Mouse (Mus musculus) frontal cortex, postnatal 14 days (tissue): ENCODE results near the gene Zmynd10.
"Not testable (repeated sequence)": the region's sequence is repeated elsewhere in the genome, so short reads cannot be mapped to it uniquely, and the experiment has no call there.

Experiments
- DNase-seq, 2 experiments: peaks; one replicate each; pipeline ENCODE4 v3.0.0; 2022; ENCODE audit warnings: low spot score in 2 of 2

The Zmynd10 gene

DNA sequence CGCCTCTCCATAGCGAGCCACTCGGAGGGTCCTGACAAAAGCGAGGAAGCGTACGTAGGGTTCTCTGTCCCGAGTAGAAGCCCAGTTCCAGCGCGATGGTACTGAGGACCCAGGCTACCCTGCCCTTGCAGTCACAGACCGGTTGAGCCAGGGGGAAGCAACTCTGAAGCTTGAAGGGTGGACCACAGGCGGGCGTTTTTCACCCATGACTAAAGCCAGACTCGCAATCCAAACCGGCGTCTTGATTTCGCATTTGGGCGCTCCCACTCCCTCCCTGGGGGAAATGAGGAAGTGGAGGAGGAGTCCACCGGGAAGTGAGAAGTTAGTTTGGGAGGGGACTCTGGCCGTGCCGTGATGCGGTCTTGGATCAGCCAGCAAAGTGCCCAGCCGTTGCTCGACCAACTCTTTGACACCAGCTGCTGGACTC, 7.9 kb downstream of the Zmynd10 start:
- DNase-seq = no peak

DNA sequence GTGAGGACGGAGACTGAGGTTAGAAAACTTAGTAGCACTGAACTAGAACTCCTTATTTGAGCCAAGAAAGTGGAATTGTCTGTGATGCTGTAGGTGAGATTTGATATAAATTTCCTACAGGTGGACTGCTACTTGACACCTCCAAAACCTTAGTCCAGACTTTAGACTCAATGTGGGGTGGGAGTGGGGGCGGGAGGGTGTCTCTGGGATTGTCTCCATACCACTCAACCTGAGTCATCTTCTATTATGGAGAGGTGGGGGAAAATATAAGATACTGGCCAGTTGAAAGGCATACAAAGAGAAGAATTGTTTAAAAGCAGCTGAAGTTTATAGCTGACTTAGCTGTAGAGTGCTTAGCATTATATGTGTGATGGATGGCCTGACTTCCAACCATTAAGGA, 8.6 kb downstream of the Zmynd10 start:
- DNase-seq = no peak

DNA sequence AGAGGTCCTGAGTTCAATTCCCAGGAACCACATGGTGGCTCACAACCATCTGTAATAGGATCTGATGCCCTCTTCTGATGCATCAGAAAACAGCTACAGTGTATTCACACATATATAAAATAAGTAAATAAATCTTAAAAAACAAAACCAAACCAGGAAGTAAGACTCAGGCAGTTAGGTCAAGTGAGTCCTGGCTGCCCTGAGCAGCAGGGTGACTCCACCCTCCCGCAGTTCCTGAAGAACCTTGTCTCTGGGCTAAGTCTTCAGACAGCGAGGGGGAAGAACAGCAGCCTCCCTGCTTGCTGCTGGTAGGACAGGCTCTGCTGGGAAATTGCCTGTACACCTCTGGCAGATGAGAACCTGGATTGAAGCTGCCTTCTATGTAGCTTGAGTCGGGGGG, 9.2 kb downstream of the Zmynd10 start:
- DNase-seq = no peak

DNA sequence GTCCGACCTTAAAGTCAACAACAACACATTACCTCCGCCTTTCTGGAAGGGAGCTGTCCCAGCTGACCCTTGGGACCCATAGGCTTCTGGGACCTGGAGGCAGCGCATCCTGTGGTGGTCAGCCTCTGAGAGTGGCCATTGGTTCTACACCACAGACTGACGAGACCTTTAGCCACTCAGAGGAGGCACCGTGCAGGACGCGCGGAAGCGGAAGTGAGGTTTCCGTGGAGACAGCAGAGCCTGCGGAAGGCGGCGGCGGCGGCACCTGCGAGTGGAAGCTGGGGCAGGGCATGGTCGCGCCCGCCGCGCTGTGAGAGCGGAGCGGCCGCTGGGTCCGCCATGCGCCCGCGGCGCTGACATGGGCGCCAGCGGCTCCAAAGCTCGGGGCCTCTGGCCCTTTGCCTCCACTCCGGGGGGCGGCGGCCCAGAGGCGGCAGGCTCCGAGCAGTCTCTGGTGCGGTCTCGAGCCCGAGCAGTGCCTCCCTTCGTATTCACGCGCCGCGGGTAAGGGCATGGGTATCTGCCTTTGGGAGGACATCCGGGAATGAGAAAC, 16.0 kb downstream of the Zmynd10 start, which contains the start of gene Tusc2:
TSS of gene Tusc2 (plus strand) at position 227 of the 553 bp plus-strand sequence.
- DNase-seq = peak; percentile 92 to 93

DNA sequence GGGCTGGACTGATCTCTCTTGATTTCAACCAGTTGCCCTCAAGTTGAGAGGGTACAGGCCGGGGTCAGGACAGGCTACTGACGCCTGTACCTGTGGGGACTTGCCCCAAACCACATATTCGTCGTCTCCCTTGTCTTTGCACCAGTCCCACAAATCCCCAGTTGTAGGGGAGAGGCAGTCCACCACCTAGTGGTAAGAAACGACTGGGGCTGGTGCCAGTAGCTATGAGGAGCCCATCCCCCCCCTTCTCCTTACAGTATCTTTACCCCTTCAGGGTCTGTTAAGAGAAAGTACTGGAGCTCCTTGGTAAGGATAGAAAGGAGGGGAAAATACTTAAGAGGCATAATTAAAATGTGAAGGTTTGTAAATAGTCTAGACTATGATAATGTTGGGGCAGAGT, 18.5 kb downstream of the Zmynd10 start:
- DNase-seq = not testable (repeated sequence)

DNA sequence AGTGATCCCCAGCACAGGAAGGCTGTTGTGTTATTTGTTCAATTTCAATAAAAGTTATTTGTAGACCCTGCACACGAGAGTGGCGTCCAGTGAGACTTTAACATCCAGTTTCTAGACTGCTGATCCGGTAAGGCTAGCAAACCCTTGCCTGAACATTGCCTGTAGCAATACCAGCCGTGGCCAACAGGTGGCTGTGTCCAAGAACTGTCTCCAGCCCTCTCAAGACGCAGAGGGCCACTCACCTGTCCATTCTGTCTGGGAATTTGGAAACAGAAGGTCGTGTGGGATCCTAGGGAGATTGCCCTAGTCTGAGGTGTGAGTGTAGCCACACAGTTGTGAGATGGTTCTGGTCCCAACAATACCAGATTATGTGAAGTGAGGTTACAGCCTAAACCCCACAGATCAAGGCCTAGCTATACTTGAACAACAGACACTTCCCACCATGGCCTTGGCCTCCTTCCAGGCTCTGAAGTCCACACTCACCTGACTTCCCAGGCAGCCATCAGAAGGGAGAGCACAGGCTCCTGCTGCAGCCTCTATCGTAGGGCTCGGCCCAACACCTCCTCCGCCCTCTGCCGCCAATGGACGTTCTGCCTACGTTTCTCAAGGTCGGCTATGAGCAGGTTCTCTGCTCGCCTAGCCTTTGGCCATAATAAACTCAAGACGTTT, 19.1 kb downstream of the Zmynd10 start:
- DNase-seq = peak in 1 of 2 experiments; percentile 68

DNA sequence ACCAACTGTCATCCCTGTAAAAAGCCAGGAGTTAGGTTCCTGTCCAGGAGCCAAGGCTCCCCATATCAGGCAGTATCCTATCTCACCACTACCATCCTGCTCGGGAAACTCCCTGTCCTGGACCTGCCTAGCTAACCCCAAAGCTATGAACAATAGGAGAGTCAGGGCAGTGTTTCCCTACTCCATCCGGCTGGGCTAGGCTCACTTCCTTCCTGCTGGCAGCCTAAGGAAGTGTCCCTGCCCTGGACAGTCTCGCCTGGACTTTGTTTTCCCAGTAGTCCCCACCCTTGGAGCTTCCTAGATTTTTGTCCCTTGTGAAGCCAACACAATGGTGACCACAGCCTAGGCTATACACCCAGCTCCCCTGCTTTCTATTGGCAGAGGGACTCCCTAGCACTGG, 19.8 kb downstream of the Zmynd10 start:
- no peak for DNase-seq

DNA sequence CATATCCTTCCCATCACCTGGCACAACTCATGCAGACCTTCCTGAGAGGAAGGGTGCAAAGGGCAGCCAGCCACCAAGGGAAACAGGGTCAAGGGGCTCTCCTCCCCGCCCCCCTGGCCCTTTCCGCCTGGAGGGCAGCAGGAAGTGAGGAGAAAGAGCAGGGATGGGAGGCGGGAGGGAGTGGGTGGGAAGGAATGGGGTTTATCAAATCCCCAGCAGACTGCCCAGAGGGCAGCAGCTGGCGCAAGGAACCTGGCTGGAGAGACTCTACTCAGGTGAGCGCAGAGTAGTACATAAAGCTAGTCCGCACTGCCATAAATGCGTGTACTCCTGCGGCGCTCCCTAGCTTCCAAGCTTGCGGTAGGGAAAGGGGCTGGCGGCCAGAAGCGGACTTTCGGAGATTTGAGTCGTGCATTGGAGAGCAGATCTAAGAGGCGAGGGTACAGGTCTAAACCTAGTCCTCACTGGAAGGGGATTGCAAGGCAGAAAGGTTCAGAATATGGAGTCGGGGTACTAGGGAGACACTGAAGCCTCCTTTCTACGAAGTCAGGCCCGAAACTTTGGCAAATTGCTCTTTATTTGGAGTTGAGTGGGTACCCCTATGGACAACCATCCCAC, 20.7 kb downstream of the Zmynd10 start, which contains the start of gene Hyal2:
TSS of gene Hyal2 (plus strand) at position 244 of the 618 bp plus-strand sequence.
- no peak for DNase-seq

DNA sequence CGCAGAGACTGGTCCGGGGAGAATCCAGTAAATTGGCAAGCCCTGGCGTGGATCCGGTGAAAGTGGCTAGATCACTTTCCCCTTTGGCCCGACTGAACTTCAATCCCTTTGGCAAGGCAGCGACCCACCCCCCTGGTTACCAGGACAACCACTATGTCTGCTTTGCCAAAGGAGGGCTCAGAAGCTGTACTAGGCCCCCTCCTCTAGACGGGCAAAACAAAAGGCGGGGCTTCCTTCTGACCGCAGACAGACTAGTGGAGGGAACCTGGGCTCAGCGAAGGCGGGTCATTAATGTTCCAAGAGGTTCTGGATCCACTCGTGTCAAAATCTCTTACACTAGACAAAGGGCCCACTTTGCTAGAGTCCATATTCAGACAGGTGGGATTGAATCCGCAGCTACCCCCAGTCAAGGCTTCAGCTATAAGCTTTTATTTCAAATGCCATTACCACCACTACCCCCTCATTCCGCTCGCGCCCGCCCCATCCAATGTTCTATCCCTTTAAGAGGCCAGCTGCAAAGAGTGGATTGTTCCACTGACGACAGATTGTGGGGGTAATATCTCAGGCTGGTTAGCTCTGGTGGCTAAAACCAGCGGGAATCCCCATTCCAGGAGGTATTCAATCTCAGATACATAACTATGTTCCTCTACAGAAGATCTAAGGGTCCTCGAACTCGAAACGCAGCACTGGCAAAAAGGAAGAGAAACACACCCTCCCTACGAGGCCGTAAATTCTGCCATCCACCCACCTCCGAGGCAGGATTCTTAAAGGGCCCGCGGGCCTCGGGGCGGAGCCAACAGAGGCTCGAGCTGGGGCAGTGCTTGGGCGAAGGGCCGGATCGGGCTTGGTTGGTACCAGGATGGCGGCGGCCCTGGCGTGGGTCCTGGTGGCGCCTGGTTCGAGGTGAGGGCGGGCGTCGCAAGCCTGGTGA, 21.5 kb downstream of the Zmynd10 start:
- DNase-seq = peak; percentile 69 to 73

DNA sequence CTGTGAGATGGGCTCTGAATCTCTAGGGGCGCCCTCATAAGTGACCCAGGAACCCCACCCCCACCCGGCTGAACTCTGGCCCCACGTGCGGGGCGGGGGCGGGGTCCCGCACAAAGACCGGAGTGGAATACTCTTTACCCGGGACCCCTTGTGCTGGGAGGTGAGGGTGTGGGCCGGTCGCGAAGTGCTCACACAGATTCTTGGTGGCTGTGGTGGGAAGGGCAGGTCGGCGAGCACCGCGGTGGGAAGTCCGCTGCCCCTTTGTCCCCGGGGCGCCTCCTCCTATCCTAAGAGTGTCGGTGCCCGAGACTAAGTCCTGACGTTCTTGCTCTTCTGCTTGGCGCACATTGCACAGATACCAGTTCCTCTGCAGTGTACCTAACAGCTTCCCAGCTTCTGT, 22.2 kb downstream of the Zmynd10 start:
- no peak for DNase-seq

DNA sequence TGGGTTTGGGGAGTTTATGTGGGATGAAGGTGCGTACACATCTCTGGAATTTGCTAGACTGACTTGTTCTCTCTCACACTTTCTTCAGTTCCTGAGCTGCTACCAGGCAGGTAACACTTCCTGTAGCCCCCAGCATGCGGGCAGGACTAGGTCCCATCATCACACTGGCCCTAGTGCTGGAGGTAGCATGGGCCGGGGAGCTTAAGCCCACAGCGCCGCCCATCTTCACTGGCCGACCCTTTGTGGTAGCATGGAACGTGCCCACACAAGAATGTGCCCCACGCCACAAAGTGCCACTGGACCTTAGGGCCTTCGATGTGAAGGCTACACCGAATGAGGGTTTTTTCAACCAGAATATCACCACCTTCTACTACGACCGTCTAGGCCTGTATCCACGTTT, 22.9 kb downstream of the Zmynd10 start:
- no peak for DNase-seq

DNA sequence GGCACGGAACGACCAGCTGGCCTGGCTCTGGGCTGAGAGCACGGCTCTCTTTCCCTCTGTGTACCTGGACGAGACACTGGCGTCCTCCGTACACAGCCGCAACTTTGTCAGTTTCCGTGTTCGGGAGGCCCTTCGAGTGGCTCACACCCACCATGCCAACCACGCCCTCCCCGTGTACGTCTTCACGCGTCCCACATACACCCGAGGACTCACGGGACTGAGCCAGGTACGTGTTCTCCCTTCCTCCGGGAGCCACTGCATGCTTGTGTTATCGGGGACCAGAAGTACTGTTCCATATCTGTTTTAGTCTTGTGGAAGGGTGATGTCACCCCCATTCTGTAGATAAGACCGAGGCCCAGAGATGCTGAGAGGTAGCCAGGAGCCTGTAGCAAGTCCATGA, 23.7 kb downstream of the Zmynd10 start:
- DNase-seq = no peak

DNA sequence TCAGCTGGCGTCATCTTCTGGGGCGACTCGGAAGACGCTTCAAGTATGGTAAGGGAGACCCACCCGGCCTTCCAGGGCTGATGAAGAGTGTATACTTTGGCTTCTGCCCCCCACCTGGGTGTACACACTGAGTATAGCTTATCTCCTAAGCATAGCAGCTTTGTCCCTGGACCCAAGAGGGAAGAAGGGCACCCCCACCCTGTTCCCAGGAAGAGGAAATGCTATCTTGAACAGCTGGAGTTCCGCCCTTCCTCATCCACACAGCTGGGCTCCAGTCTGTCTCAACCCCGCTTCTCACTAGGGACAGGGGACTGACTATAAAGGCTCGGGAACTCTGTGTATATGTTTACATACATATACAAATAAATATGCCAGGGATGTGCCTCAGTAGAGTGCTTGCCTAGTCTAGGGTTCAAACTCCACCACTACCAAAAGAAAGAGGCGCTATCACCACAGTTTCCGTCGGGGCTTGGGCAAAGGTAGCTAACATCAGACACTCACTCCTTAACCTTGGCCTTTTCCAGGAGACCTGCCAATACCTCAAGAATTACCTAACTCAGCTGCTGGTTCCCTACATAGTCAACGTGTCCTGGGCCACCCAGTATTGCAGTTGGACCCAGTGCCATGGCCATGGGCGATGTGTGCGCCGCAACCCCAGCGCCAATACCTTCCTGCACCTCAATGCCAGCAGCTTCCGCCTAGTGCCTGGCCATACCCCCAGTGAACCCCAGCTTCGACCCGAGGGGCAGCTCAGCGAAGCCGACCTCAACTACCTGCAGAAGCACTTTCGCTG, 24.6 kb downstream of the Zmynd10 start:
- DNase-seq = no peak

DNA sequence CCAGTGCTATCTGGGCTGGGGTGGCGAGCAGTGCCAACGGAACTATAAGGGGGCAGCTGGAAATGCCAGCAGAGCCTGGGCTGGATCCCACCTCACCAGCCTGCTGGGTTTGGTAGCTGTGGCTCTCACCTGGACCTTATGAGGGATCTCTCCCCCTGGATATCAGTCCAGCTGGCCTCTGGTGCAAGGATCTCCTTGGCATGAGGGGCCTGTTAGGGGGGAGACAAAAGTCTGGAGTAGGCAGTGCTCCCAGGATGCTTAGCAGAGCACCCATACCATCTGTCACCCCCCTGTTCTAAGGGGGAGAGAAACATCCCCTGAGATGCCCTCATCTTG, 25.2 kb downstream of the Zmynd10 start:
- no peak for DNase-seq

DNA sequence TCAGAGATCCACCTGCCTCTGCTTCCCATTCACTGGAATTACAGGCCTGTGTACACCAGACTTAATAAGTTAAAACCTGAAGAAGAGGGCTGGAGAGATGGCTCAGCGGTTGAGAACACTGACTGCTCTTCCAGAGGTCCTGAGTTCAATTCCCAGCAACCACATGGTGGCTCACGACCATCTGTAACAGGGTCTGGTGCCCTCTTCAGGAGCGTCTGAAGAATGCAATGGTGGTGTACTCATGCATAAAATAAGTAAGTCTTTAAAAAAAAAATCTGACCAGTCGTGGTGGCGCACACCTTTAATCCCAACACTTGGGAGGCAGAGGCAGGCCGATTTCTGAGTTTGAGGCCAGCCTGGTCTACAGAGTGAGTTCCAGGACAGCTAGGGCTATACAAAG, 26.7 kb downstream of the Zmynd10 start:
- DNase-seq = not testable (repeated sequence)

DNA sequence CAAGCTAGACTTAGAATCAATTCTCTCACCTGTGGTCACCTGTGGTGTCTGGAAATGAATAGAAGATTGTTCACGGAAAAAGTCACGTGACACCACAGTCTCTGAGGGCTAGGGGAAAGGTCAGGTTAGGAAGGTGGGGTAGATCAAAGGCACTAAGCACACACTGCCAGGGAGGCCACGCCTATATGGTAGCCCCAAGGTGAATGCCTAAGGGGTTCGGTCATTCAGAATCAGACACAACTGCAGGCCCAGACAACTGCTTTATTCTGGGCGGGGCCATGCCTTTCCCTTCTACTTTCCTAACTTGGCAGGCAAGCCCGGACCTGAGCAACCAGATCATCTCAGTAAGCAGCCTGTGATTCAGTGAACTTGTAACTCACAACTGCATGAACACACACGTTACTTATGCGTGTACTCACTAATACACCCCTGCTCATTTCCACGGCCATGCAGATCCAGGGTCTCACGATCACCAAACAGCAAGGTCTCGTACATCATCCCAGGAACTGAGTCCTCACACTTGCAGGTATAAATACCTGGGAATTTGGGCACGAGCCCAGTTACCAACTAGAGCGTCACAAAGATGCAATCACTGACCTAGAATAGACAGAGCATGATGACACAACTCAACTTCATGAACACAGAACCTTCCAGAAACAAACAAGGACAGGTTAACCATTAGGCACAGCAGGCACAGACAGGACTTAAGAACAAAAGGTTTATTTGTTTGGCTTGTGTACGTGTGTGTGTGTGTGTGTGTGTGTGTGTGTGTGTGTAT, 28.7 kb downstream of the Zmynd10 start:
- DNase-seq = no peak

DNA sequence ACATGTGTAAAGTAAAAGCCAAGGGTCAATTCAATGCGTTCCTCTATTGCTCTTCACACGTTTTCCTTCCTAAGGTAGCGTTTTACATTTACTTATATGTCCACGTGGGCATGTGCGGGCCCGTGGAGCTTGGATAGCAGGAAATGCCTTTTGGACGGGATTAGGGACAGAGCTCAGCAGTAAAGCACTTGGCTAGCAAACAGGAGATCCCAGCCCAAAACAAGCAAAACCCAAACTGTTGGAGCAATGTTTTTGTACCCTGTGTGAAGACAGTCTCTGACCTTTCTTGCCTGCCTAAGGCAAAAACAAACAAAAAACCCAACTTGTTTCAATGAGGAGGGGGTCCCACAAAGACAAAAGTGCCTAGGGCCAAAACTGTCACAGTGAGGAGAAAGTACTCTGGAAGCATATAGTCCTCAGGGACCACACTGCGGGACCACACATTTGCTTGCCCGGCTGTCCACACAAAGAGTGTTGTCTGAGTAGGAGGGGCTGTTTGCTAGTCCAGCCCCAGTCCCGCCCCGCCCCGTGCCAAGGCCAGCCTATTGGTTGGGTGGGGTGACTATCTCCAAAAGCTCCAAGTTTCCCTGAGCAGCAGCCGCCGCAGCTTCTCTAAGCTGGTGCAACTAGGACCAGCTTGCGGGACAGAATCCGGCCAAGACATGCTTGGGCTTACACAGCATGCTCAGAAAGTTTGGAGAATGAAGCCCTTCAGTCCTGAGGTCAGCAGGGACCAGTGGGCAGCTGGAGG, 29.4 kb downstream of the Zmynd10 start, which contains the start of gene Hyal1:
TSS of gene Hyal1 (plus strand) at position 571 of the 751 bp plus-strand sequence.
- no peak for DNase-seq

DNA sequence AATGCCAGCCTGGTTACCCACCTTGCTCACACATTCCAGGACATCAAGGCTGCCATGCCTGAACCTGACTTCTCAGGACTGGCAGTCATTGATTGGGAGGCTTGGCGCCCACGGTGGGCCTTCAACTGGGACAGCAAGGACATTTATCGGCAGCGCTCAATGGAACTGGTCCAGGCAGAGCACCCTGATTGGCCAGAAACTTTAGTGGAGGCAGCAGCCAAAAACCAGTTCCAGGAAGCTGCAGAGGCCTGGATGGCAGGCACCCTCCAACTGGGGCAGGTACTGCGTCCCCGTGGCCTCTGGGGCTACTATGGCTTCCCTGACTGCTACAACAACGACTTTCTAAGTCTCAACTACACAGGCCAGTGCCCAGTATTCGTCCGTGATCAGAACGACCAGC, 30.8 kb downstream of the Zmynd10 start:
- no peak for DNase-seq

DNA sequence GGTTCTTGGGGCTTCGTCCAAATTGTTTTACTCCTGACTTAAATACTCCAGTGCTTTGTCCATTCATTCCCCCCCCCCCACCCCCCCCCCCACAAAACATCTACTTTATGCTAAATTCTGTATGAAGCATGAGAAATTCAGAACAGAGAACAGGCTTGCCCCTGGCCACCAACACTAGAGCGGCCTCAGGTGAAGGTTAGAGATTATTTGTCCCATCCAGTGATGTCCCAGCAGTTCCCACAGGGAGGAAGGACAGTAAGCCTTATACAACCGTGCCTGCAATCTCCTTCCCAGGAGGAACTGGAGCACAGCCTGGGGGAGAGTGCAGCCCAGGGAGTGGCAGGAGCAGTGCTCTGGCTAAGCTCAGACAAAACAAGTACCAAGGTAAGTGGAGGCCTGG, 31.5 kb downstream of the Zmynd10 start, which contains the start of gene Naa80:
TSS of gene Naa80 (plus strand) at position 301 of the 400 bp plus-strand sequence.
- DNase-seq = no peak
